Mouse (Mus musculus) layer of hippocampus, adult 9-11 months (tissue): ENCODE measurements at regions not wholly inside any gene's neighbourhood (a gene's known extent, or its start where the extent isn't known, plus 50 kb on each side); places are given as distances from the start of the nearest gene placed in this dataset.

Experiments used
- DNase-seq: peaks from one replicate; pipeline ENCODE4 v3.0.0; 2022

DNA sequence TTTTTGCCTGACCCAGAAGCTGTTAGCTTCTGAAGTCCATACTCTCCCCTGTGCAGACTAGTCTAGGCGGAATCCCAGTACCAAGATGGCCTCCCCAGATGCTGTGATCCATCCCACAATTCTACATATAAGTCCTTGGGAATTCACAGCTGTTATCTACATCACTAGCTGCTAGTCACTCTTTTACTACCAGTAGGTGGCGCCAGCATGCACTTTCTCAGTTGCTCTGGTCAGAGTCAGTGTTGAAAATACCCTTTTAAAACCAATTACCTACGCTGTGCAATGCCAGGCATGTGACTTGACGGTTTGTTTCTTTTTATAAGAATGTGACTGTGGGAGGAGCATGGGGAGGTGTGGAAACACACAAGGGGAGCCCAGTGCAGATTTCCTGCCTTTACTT lies 348.3 kb downstream of the Xylt1 start:
- no peak for DNase-seq
